8 mouse cellular contexts compared by ENCODE assay signal in genomic region chr11:22000316-22001076, GRCm38 (mm10). TPM values are rescaled to one million over a fixed set of nuclear protein-coding genes. Genes with fewer than 3 reads are reported as not detected.
A peak's percentile ranks its signal among the peaks of the same experiment; 100 is the strongest.
DNase-seq lines count a peak whose midpoint lies in the region; ATAC-seq and TF ChIP-seq lines count a peak whose summit lies in the region.

No protein-coding gene starts in this region.

- H3K4me1 ChIP-seq in testis, adult 2 months (ENCODE audit: control insufficient read depth, insufficient read depth, low read length) = peaks cover 42% of the 10 kb centered on the region
- peaks cover 36% of the 10 kb centered on the region for H3K4me1 ChIP-seq in intestine, embryonic 15.5 days (replicated peaks)
- peaks cover 82% of the 10 kb centered on the region for H3K4me1 ChIP-seq in midbrain, embryonic 13.5 days (replicated peaks)
- H3K4me1 ChIP-seq in cerebellum, adult 2 months (ENCODE audit: control insufficient read depth, insufficient read depth, low read length) = no peaks in the 10 kb centered on the region

- TF ChIP-seq POLR2A in testis, adult 2 months (IDR thresholded peaks at IDR 0.05; ENCODE audit: control insufficient read depth, low read depth, low read length) = no peak
- no peak for TF ChIP-seq POLR2A in cerebellum, adult 2 months (IDR thresholded peaks at IDR 0.05; ENCODE audit: borderline replicate concordance, insufficient read depth, low read length)

- peak; percentile 4 for DNase-seq in cerebellum, adult 11-12 months
- no peak for DNase-seq in cerebellum, adult 11 months
- DNase-seq in testis, postnatal 14 days (ENCODE audit: low spot score) = no peak
- no peak for DNase-seq in MN1 (ENCODE audit: low spot score)
- no peak for DNase-seq in cerebellum, adult 2 months

- peak overlapping the region; percentile 90 for H3K4me2 ChIP-seq in intestine, embryonic 15.5 days (replicated peaks)
- H3K4me2 ChIP-seq in midbrain, embryonic 13.5 days (replicated peaks) = peak overlapping the region; percentile 76

- no peak for ATAC-seq in intestine, embryonic 15.5 days
- ATAC-seq in midbrain, embryonic 13.5 days = no peak

- peaks cover 9% of the 10 kb centered on the region for H3K27me3 ChIP-seq in testis, adult 2 months (ENCODE audit: control insufficient read depth, insufficient read depth, low read length)
- peaks cover 88% of the 10 kb centered on the region for H3K27me3 ChIP-seq in intestine, embryonic 15.5 days (replicated peaks)
- peaks cover 59% of the 10 kb centered on the region for H3K27me3 ChIP-seq in midbrain, embryonic 13.5 days
- H3K27me3 ChIP-seq in cerebellum, adult 2 months (ENCODE audit: control insufficient read depth, insufficient read depth, low read length) = peaks cover 23% of the 10 kb centered on the region; the same call in 1 of the 2 replicates

- H3K36me3 ChIP-seq in testis, adult 2 months (ENCODE audit: control insufficient read depth, insufficient read depth, low read length) = no peaks in the 10 kb centered on the region
- no peaks in the 10 kb centered on the region for H3K36me3 ChIP-seq in intestine, embryonic 15.5 days
- no peaks in the 10 kb centered on the region for H3K36me3 ChIP-seq in midbrain, embryonic 13.5 days

- H3K9me3 ChIP-seq in intestine, embryonic 15.5 days = no peaks in the 10 kb centered on the region
- no peaks in the 10 kb centered on the region for H3K9me3 ChIP-seq in midbrain, embryonic 13.5 days

- no peak overlapping the region for H3K27ac ChIP-seq in testis, adult 2 months (ENCODE audit: control insufficient read depth, insufficient read depth, low read depth, low read length)
- H3K27ac ChIP-seq in intestine, embryonic 15.5 days = no peak overlapping the region
- peak overlapping the region; percentile 94 for H3K27ac ChIP-seq in midbrain, embryonic 13.5 days
- no peak overlapping the region for H3K27ac ChIP-seq in cerebellum, adult 2 months (ENCODE audit: insufficient read depth, low read length)

- 0 out of 2 replicates have a peak overlapping the region, but pooled peaks have one; percentile 10 for H3K9ac ChIP-seq in intestine, embryonic 15.5 days
- H3K9ac ChIP-seq in midbrain, embryonic 13.5 days (replicated peaks) = peak overlapping the region; percentile 86

- whole genome bisulfite sequencing in intestine, embryonic 15.5 days = 6% methylated on average over 48 of the region's 48 CpGs
- 3% methylated on average over 48 of the region's 48 CpGs for WGBS in midbrain, embryonic 13.5 days
- WGBS in cerebellum, adult 2 months = 25% methylated on average over 48 of the region's 48 CpGs

- no peak for TF ChIP-seq CTCF in testis, adult 2 months (IDR thresholded peaks at IDR 0.05; ENCODE audit: control insufficient read depth, insufficient read depth, insufficient replicate concordance, low read depth, low read length)
- no peak for TF ChIP-seq CTCF in cerebellum, adult 2 months (IDR thresholded peaks at IDR 0.05; ENCODE audit: borderline replicate concordance, insufficient read depth, low read depth, low read length)

- peak overlapping the region; percentile 9 for H3K4me3 ChIP-seq in testis, adult 2 months (ENCODE audit: control insufficient read depth, low read depth, low read length)
- H3K4me3 ChIP-seq in intestine, embryonic 15.5 days (replicated peaks) = peak overlapping the region; percentile 45
- peak overlapping the region; percentile 67 for H3K4me3 ChIP-seq in midbrain, embryonic 13.5 days (replicated peaks)
- H3K4me3 ChIP-seq in cerebellum, adult 2 months (replicated peaks; ENCODE audit: insufficient read depth, low read depth, low read length) = no peak overlapping the region

RNA-seq across cellular contexts. Expression of gene Otx1, which starts 2.2 kb away (rescaled TPM):
- 0.11 and 0.23 TPM in 2 replicates for polyA plus RNA-seq in testis, adult 2 months (2012; rRNA removed)
- not detected in 2 replicates for polyA plus RNA-seq in intestine, embryonic 15.5 days (2015; fragmentation: Nextera tagmentation; extraction: Ambion mirVana)
- 23.2 and 23.5 TPM in 2 replicates for polyA plus RNA-seq in midbrain, embryonic 13.5 days (2015; fragmentation: Nextera tagmentation; extraction: Ambion mirVana)
- 0.21 and 0.29 TPM in 2 replicates for polyA plus RNA-seq in cerebellum, adult 2 months (2012; rRNA removed)

Comparison
In these comparisons a context has a peak if more than half of its experiments do, and no peak if none do; other contexts are left out.
1. RNA of gene Otx1, which starts 2.2 kb away (polyA plus RNA-seq): 23.2 to 23.5 TPM in midbrain, embryonic 13.5 days; 0.11 to 0.23 TPM in testis, adult 2 months, 0.21 to 0.29 TPM in cerebellum, adult 2 months and not detected in intestine, embryonic 15.5 days; every median in the first group is over 10 times any median in the second.